Mouse (Mus musculus): ENCODE data around the gene Med9. TPM values are rescaled to one million over a fixed set of nuclear protein-coding genes. Genes with fewer than 3 reads are reported as not detected.

Med9 gene
- total RNA-seq, 2 experiments from 2014 or later: 34.7 to 38.8 TPM

- no peak for DNase-seq (ENCODE audit: extremely low spot score in 1 of 2, low spot score in 1 of 2)
Measured at GRCm38 (mm10) chr11:59989406-59989805, 41.4 kb downstream of the Med9 start.

- no peak for DNase-seq (ENCODE audit: extremely low spot score in 1 of 2, low spot score in 1 of 2)
Measured at GRCm38 (mm10) chr11:59991365-59991764, 43.4 kb downstream of the Med9 start.

DNA sequence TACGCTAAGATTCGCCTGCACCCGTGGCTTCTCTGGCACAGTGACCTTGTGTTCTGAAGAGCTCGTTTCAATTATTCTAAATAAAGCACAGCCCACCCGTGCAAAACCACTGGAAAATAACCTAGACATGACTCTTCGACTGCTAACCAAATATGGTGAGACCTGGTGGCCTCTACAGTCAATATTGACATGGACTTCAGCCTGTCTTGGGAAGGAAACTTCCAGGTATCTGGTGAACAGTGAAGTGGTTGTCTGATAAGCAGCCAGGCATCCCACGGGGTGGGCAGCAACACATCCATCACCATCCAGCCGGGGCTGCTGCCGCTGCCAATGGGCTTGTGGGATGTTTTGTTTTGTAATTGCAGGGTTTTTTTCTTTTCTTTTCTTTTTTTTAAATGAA, 46.3 kb downstream of the Med9 start:
- DNase-seq (ENCODE audit: extremely low spot score in 1 of 2, low spot score in 1 of 2): no peak

- DNase-seq (ENCODE audit: extremely low spot score in 1 of 2, low spot score in 1 of 2): no peak
Measured at GRCm38 (mm10) chr11:60001231-60001980, 53.4 kb downstream of the Med9 start.

DNA sequence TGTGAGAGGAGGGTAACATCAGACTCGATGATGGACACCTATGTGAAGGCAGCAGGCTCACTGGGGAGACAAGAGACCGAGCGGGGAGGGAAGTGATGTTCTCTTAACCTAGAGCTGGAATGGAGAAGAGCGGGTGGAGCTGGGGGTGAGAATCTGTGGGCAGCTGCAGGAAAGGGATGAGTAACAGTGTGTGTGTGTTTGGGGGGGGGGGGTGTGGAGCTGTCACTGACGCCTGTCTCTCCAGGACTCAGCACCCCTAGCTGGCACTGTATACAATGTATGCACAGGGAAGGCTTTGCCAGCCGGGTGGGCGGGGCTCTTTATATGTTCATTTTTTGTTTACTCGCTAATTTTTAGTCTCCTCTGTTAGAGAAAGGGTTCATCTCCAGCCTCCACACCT, 55.8 kb downstream of the Med9 start:
- no peak for DNase-seq (ENCODE audit: extremely low spot score in 1 of 2, low spot score in 1 of 2)

- DNase-seq (ENCODE audit: extremely low spot score in 1 of 2, low spot score in 1 of 2): no peak
Measured at GRCm38 (mm10) chr11:60004716-60005115, 56.7 kb downstream of the Med9 start.

GRCm38 (mm10) chr11:60005866-60006265, 57.9 kb downstream of the Med9 start:
- no peak for DNase-seq (ENCODE audit: extremely low spot score in 1 of 2, low spot score in 1 of 2)

DNA sequence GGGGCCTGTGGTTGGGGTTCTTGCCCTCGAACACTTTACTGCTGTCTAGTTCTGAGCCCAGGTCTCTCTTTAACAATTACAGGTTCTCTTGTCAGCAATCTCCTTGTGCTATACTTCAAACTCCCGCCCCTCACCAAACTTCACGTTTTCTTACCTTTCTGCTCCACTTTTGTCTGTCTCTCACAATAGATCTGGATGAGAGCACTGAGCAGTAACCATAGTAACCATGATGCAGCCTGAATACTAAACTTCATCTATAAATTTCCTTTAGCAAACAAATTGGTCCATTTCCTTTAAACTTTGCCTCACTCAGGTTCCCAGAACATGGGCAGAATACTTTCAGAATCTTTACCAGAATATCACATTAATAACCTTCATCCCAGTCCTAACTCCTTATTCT, 61.4 kb downstream of the Med9 start:
- no peak for DNase-seq (ENCODE audit: extremely low spot score in 1 of 2, low spot score in 1 of 2)

DNA sequence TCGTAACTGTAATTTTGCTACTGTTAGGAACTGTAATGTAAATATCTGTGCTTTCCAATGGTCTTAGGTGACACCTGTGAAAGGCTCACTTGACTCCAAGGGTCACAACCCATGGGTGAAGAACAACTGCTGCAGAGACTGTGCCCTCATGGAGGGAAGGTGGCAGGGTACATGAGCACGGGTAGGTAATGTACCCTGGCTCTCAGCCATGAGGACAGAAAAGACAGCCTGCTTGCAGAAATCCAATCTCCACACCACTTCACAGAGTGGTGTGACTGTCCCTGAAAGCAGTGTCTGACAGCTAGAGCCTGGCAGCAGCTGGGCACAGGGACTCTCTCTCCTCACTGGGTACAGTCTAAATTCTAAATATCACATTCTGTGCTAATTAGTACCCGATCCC, 63.5 kb downstream of the Med9 start:
- no peak for DNase-seq (ENCODE audit: extremely low spot score in 1 of 2, low spot score in 1 of 2)

Other genes with a start within 250 kb of the Med9 start
- gene Pld6, start 160.6 kb upstream of the Med9 start, total RNA-seq (2021): under 1 TPM; 0.49 to 0.96 TPM
- 10 to 100 TPM; 44.8 to 47.1 TPM for gene Flcn, start 138.2 kb upstream of the Med9 start, total RNA-seq (2021)
- gene Nt5m, start 108.8 kb upstream of the Med9 start, total RNA-seq (2021): 10 to 100 TPM; 59.8 to 63.3 TPM
- 10 to 100 TPM; 73.7 to 74.6 TPM for gene Cops3, start 108.4 kb upstream of the Med9 start, total RNA-seq (2021)
- gene Rasd1, start 16.7 kb downstream of the Med9 start, total RNA-seq (2021): 10 to 100 TPM; 54.8 to 67.0 TPM
- 1 to 10 TPM; 4.0 to 4.7 TPM for gene Pemt, start 98.3 kb downstream of the Med9 start, total RNA-seq (2021)
- gene Rai1, start 156.8 kb downstream of the Med9 start, total RNA-seq (2021): 10 to 100 TPM; 60.2 to 76.4 TPM